Mouse (Mus musculus): ENCODE data around the gene Cck. TPM values are rescaled to one million over a fixed set of nuclear protein-coding genes. Genes with fewer than 3 reads are reported as not detected.
"Not testable (repeated sequence)": the region's sequence is repeated elsewhere in the genome, so short reads cannot be mapped to it uniquely, and the experiment has no call there.

The Cck gene
- polyA plus RNA-seq, 1 experiment from 2014 or later: 0.85 TPM

DNA sequence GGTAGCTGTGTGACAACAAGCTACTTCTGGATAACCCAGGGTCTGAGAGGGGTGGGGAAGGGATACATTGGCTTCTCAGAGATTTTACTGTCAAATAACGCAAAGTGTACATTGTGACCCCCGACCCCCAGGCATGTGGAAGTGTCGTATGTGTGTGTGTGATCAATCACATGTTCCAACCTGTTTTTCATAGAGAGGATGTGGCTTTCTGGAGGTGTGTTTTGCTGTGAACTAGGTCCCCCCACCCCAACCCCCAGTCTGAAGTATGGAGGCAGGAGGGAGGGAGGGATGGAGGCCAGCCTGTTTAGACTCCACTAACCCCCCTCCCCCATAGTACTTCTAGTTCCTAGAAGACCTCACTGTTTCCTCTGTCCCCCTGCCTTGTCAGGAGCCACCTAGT is 40.6 kb downstream of the Cck start:
- no peak; the same call in 1 of the 2 replicates for ATAC-seq (ENCODE audit: insufficient number of reproducible peaks, low FRiP score, low TSS enrichment, low read depth)
- no peak overlapping the region for H3K27ac ChIP-seq (replicated peaks; ENCODE audit: low read depth, low read length)
- WGBS: 85% methylated on average over 3 of the region's 3 CpGs
- no peak for DNase-seq (ENCODE audit: low spot score)
- no peak overlapping the region for H3K4me3 ChIP-seq (ENCODE audit: low read depth, low read length)
- H3K9me3 ChIP-seq (ENCODE audit: control insufficient read depth, low read length): no peaks in the 10 kb centered on the region
- no peak overlapping the region for H3K9ac ChIP-seq (ENCODE audit: low read length)
- H3K4me2 ChIP-seq (ENCODE audit: low read depth, severe bottlenecking): no peak overlapping the region
- H3K4me1 ChIP-seq (ENCODE audit: control insufficient read depth, insufficient read depth, low read length): no peaks in the 10 kb centered on the region
- no peaks in the 10 kb centered on the region for H3K27me3 ChIP-seq (ENCODE audit: control insufficient read depth, insufficient read depth, low read length)
- H3K36me3 ChIP-seq (ENCODE audit: control insufficient read depth, insufficient read depth, low read length): no peaks in the 10 kb centered on the region

GRCm38 (mm10) chr9:121452342-121452942 is 43.1 kb downstream of the Cck start:
- not testable (repeated sequence) for DNase-seq (ENCODE audit: low spot score); H3K27me3 ChIP-seq (ENCODE audit: control insufficient read depth, insufficient read depth, low read length); H3K4me2 ChIP-seq (ENCODE audit: low read depth, severe bottlenecking); H3K36me3 ChIP-seq (ENCODE audit: control insufficient read depth, insufficient read depth, low read length); H3K9me3 ChIP-seq (ENCODE audit: control insufficient read depth, low read length); H3K9ac ChIP-seq (ENCODE audit: low read length); H3K27ac ChIP-seq (replicated peaks; ENCODE audit: low read depth, low read length); ATAC-seq (ENCODE audit: insufficient number of reproducible peaks, low FRiP score, low TSS enrichment, low read depth); H3K4me3 ChIP-seq (ENCODE audit: low read depth, low read length); H3K4me1 ChIP-seq (ENCODE audit: control insufficient read depth, insufficient read depth, low read length)
- 92% methylated on average over 9 of the region's 9 CpGs for WGBS

DNA sequence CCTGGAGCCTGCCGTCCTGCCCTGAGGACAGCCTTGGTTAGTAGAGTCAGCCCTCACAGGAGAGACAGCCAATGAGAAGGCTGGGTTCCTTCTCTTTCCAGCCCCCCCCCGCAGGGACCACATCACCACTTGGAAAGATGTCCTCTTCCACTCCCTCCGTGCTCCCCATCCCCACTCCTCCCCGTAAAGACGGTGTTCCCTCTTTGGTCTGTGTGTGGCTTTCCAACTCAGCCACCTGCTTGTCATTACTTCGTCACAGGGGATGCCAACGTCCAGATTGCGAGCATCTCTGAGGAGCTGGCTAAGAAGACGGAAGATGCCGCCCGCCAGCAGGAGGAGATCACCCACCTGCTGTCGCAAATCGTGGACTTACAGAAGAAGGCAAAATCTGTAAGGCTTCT is 49.1 kb downstream of the Cck start:
- 93% methylated on average over 13 of the region's 13 CpGs for WGBS
- DNase-seq (ENCODE audit: low spot score) (no peak), ATAC-seq (ENCODE audit: insufficient number of reproducible peaks, low FRiP score, low TSS enrichment, low read depth) (no peak)
- no peaks in the 10 kb centered on the region for H3K27me3 ChIP-seq (ENCODE audit: control insufficient read depth, insufficient read depth, low read length)
- H3K36me3 ChIP-seq (ENCODE audit: control insufficient read depth, insufficient read depth, low read length): peaks cover 6% of the 10 kb centered on the region; the same call in 1 of the 2 replicates
- H3K9ac ChIP-seq (ENCODE audit: low read length): no peak overlapping the region
- H3K4me2 ChIP-seq (ENCODE audit: low read depth, severe bottlenecking): no peak overlapping the region
- H3K27ac ChIP-seq (replicated peaks; ENCODE audit: low read depth, low read length): no peak overlapping the region
- H3K4me1 ChIP-seq (ENCODE audit: control insufficient read depth, insufficient read depth, low read length): no peaks in the 10 kb centered on the region
- H3K4me3 ChIP-seq (ENCODE audit: low read depth, low read length): no peak overlapping the region
- H3K9me3 ChIP-seq (ENCODE audit: control insufficient read depth, low read length): no peaks in the 10 kb centered on the region

DNA sequence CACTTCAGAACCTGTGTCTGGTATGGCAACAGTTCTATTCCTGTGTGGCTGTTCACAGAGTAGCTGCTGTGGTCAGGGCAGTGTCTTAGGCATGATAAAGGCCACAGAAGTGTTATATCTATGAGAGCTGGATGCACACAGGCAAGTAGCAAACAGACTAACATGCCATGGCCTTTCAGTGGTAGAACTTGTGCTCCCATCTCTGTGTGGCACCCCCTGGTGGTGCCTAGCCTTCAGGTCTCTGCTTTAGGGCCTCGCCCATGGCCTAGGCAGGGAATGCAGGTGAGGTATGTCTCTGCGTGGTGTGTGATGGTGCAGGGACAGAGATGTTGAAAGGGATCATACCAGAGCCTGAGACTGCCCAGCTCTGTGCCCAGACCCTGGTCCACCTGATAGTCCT is 50.1 kb downstream of the Cck start:
- ATAC-seq (ENCODE audit: insufficient number of reproducible peaks, low FRiP score, low TSS enrichment, low read depth) (no peak), DNase-seq (ENCODE audit: low spot score) (no peak)
- H3K9ac ChIP-seq (ENCODE audit: low read length): no peak overlapping the region
- H3K36me3 ChIP-seq (ENCODE audit: control insufficient read depth, insufficient read depth, low read length): peaks cover 6% of the 10 kb centered on the region; the same call in 1 of the 2 replicates
- H3K4me2 ChIP-seq (ENCODE audit: low read depth, severe bottlenecking): no peak overlapping the region
- H3K27ac ChIP-seq (replicated peaks; ENCODE audit: low read depth, low read length): no peak overlapping the region
- no peak overlapping the region for H3K4me3 ChIP-seq (ENCODE audit: low read depth, low read length)
- no peaks in the 10 kb centered on the region for H3K9me3 ChIP-seq (ENCODE audit: control insufficient read depth, low read length)
- no peaks in the 10 kb centered on the region for H3K27me3 ChIP-seq (ENCODE audit: control insufficient read depth, insufficient read depth, low read length)
- H3K4me1 ChIP-seq (ENCODE audit: control insufficient read depth, insufficient read depth, low read length): no peaks in the 10 kb centered on the region
- 78% methylated on average over 2 of the region's 2 CpGs for WGBS

DNA sequence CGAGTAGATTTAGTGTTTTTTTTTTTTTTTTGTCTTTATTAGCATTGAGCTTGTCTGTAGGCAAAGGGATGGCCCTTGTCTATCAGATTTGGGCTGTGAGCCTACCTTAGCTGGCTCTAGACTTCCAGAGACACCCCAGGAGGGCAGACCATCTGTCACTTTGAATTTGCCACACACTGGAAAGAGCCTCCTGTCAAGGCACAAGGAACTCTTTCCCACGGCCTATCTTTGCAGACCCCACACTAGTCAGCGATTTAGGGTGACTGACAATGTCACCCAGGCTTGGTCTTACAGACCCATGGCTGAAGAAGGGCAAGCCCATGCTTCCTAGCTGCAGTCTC is 51.2 kb downstream of the Cck start:
- DNase-seq (ENCODE audit: low spot score): no peak
- no peak for ATAC-seq (ENCODE audit: insufficient number of reproducible peaks, low FRiP score, low TSS enrichment, low read depth)
- H3K9me3 ChIP-seq (ENCODE audit: control insufficient read depth, low read length): no peaks in the 10 kb centered on the region
- H3K4me3 ChIP-seq (ENCODE audit: low read depth, low read length): no peak overlapping the region
- H3K36me3 ChIP-seq (ENCODE audit: control insufficient read depth, insufficient read depth, low read length): peaks cover 6% of the 10 kb centered on the region; the same call in 1 of the 2 replicates
- H3K27ac ChIP-seq (replicated peaks; ENCODE audit: low read depth, low read length): no peak overlapping the region
- H3K9ac ChIP-seq (ENCODE audit: low read length): no peak overlapping the region
- no peaks in the 10 kb centered on the region for H3K4me1 ChIP-seq (ENCODE audit: control insufficient read depth, insufficient read depth, low read length)
- WGBS: 83% methylated on average over 3 of the region's 3 CpGs
- no peaks in the 10 kb centered on the region for H3K27me3 ChIP-seq (ENCODE audit: control insufficient read depth, insufficient read depth, low read length)
- no peak overlapping the region for H3K4me2 ChIP-seq (ENCODE audit: low read depth, severe bottlenecking)

GRCm38 (mm10) chr9:121443696-121444366 is 51.7 kb downstream of the Cck start:
- ATAC-seq (ENCODE audit: insufficient number of reproducible peaks, low FRiP score, low TSS enrichment, low read depth) (no peak), DNase-seq (ENCODE audit: low spot score) (no peak)
- H3K27me3 ChIP-seq (ENCODE audit: control insufficient read depth, insufficient read depth, low read length): no peaks in the 10 kb centered on the region
- H3K4me2 ChIP-seq (ENCODE audit: low read depth, severe bottlenecking): no peak overlapping the region
- peaks cover 6% of the 10 kb centered on the region; the same call in 1 of the 2 replicates for H3K36me3 ChIP-seq (ENCODE audit: control insufficient read depth, insufficient read depth, low read length)
- H3K27ac ChIP-seq (replicated peaks; ENCODE audit: low read depth, low read length): no peak overlapping the region
- no peaks in the 10 kb centered on the region for H3K4me1 ChIP-seq (ENCODE audit: control insufficient read depth, insufficient read depth, low read length)
- H3K4me3 ChIP-seq (ENCODE audit: low read depth, low read length): no peak overlapping the region
- no peak overlapping the region for H3K9ac ChIP-seq (ENCODE audit: low read length)
- WGBS: 74% methylated on average over 31 of the region's 31 CpGs
- H3K9me3 ChIP-seq (ENCODE audit: control insufficient read depth, low read length): no peaks in the 10 kb centered on the region

- DNase-seq (ENCODE audit: low spot score) (no peak), ATAC-seq (ENCODE audit: insufficient number of reproducible peaks, low FRiP score, low TSS enrichment, low read depth) (no peak)
- Histone ChIP-seq H3K36me3 (ENCODE audit: control insufficient read depth, insufficient read depth, low read length) (peaks cover 2% of the 10 kb centered on the region; the same call in 1 of the 2 replicates), H3K9me3 (ENCODE audit: control insufficient read depth, low read length) (no peaks in the 10 kb centered on the region), H3K27ac (replicated peaks; ENCODE audit: low read depth, low read length) (no peak overlapping the region), H3K27me3 (ENCODE audit: control insufficient read depth, insufficient read depth, low read length) (no peaks in the 10 kb centered on the region), H3K4me2 (ENCODE audit: low read depth, severe bottlenecking) (no peak overlapping the region), H3K4me3 (ENCODE audit: low read depth, low read length) (no peak overlapping the region), H3K4me1 (ENCODE audit: control insufficient read depth, insufficient read depth, low read length) (no peaks in the 10 kb centered on the region), H3K9ac (ENCODE audit: low read length) (no peak overlapping the region)
- WGBS: 86% methylated on average over 1 of the region's 1 CpGs
These were observed 53.3 kb downstream of the Cck start for GRCm38 (mm10) chr9:121442145-121442544.

Data from limb, embryonic 11.5 days (tissue).